Mouse (Mus musculus) T-helper 1 cell (primary cell): ENCODE measurements around the gene Vcan.

Experiments
- in situ Hi-C: fragments of 300-600 bp; cut with MboI, MseI; formaldehyde crosslinking; loops from one replicate; pipeline ENCODE4 v1.15.1; 2025; ENCODE audit warnings: high pct_unique_total_duplicates

Vcan gene

DNA sequence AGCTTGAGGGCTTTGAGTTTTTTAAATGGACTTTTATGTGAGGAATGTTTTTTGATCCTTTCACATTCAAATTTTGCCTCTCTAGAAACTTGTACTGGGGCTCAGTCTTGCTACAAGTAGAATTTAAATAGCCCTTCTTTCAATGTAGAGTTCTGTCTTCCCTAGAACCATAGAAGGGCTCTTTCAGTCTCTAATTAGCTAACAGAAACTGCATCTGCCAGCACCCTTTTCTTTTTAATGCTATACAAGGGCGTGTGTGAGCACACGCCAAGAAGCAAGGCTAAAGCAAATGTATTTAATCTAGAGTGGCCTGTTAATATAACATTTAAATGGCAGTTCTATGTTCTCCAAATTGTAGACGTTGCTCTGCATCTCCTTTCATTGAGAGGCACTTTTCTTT lies 134.9 kb downstream of the Vcan start:
- in situ Hi-C loops = no loop called here
